Mouse (Mus musculus): Measurements from ENCODE around the gene Tusc2. TPM values are rescaled to one million over a fixed set of nuclear protein-coding genes. Genes with fewer than 3 reads are reported as not detected.
"Not testable (repeated sequence)": the region's sequence is repeated elsewhere in the genome, so short reads cannot be mapped to it uniquely, and the experiment has no call there.

Gene Tusc2
- total and polyA plus RNA-seq, 2 experiments from 2014 or later = 37.0 to 51.2 TPM

GRCm38 (mm10) chr9:107565556-107565955 lies 2.5 kb downstream of the Tusc2 start:
- H3K4me3 ChIP-seq (ENCODE audit: low read depth, low read length) = 0 out of 2 replicates have a peak overlapping the region, but pooled peaks have one; percentile 5
- H3K27ac ChIP-seq (ENCODE audit: low read depth) = peak overlapping the region; percentile 90
- not testable (repeated sequence) for H3K27me3 ChIP-seq (ENCODE audit: control insufficient read depth, insufficient read depth, low read length); H3K9ac ChIP-seq (replicated peaks; ENCODE audit: low read depth, low read length); H3K9me3 ChIP-seq (replicated peaks; ENCODE audit: control insufficient read depth, low read length); DNase-seq (ENCODE audit: low spot score); ATAC-seq (ENCODE audit: insufficient read depth, low read depth)
- peaks cover 25% of the 10 kb centered on the region for H3K36me3 ChIP-seq (replicated peaks; ENCODE audit: control insufficient read depth, insufficient read depth, low read length)
- WGBS = 52% methylated on average over 5 of the region's 5 CpGs
- peak; percentile 34 for TF ChIP-seq CTCF (IDR thresholded peaks at IDR 0.05; ENCODE audit: low read depth)
- H3K4me2 ChIP-seq (ENCODE audit: low read depth, low read length) = peak overlapping the region; percentile 26
- H3K4me1 ChIP-seq (ENCODE audit: control insufficient read depth, insufficient read depth) = peaks cover 21% of the 10 kb centered on the region

GRCm38 (mm10) chr9:107566041-107566709 lies 3.1 kb downstream of the Tusc2 start:
- Histone ChIP-seq H3K4me2 (ENCODE audit: low read depth, low read length) (peak overlapping the region; percentile 25; the same call in 1 of the 2 replicates), H3K9me3 (replicated peaks; ENCODE audit: control insufficient read depth, low read length) (no peaks in the 10 kb centered on the region), H3K36me3 (replicated peaks; ENCODE audit: control insufficient read depth, insufficient read depth, low read length) (peaks cover 19% of the 10 kb centered on the region), H3K27ac (ENCODE audit: low read depth) (peak overlapping the region; percentile 90), H3K9ac (replicated peaks; ENCODE audit: low read depth, low read length) (no peak overlapping the region), H3K4me3 (ENCODE audit: low read depth, low read length) (0 out of 2 replicates have a peak overlapping the region, but pooled peaks have one; percentile 5), H3K27me3 (ENCODE audit: control insufficient read depth, insufficient read depth, low read length) (no peaks in the 10 kb centered on the region), H3K4me1 (ENCODE audit: control insufficient read depth, insufficient read depth) (peaks cover 27% of the 10 kb centered on the region)
- WGBS = 42% methylated on average over 15 of the region's 15 CpGs
- TF ChIP-seq EP300 (IDR thresholded peaks at IDR 0.05; ENCODE audit: low read depth) (no peak), CTCF (IDR thresholded peaks at IDR 0.05; ENCODE audit: low read depth) (peak; percentile 74)
- DNase-seq (ENCODE audit: low spot score) = no peak
- no peak for ATAC-seq (ENCODE audit: insufficient read depth, low read depth)

GRCm38 (mm10) chr9:107566855-107567254 lies 3.8 kb downstream of the Tusc2 start:
- no peak for DNase-seq (ENCODE audit: low spot score)
- peak; percentile 42 for ATAC-seq (ENCODE audit: insufficient read depth, low read depth)

GRCm38 (mm10) chr9:107567702-107568319 lies 4.8 kb downstream of the Tusc2 start, which contains the start of gene Hyal2:
Hyal2 (plus strand) TSS chr9:107567945.
- DNase-seq (ENCODE audit: low spot score) = no peak
- H3K36me3 ChIP-seq (replicated peaks; ENCODE audit: control insufficient read depth, insufficient read depth, low read length) = peaks cover 22% of the 10 kb centered on the region
- WGBS = 21% methylated on average over 18 of the region's 18 CpGs
- no peak for ATAC-seq (ENCODE audit: insufficient read depth, low read depth)
- peak within 1 kb of the TSS; percentile 76 for H3K4me2 ChIP-seq (ENCODE audit: low read depth, low read length)
- peak within 1 kb of the TSS; percentile 77 for H3K9ac ChIP-seq (replicated peaks; ENCODE audit: low read depth, low read length)
- no peaks in the 10 kb centered on the region for H3K27me3 ChIP-seq (ENCODE audit: control insufficient read depth, insufficient read depth, low read length)
- H3K4me3 ChIP-seq (ENCODE audit: low read depth, low read length) = peak within 1 kb of the TSS; percentile 76
- TF ChIP-seq EP300 (IDR thresholded peaks at IDR 0.05; ENCODE audit: low read depth) = no peak
- TF ChIP-seq CTCF (IDR thresholded peaks at IDR 0.05; ENCODE audit: low read depth) = no peak
- H3K27ac ChIP-seq (ENCODE audit: low read depth) = peak within 1 kb of the TSS; percentile 90
- no peaks in the 10 kb centered on the region for H3K9me3 ChIP-seq (replicated peaks; ENCODE audit: control insufficient read depth, low read length)
- peaks cover 29% of the 10 kb centered on the region for H3K4me1 ChIP-seq (ENCODE audit: control insufficient read depth, insufficient read depth)

More at GRCm38 (mm10) chr9:107566855-107567254, 3.8 kb downstream of the Tusc2 start:
- Histone ChIP-seq H3K36me3 (replicated peaks; ENCODE audit: control insufficient read depth, insufficient read depth, low read length) (peaks cover 19% of the 10 kb centered on the region), H3K27me3 (ENCODE audit: control insufficient read depth, insufficient read depth, low read length) (no peaks in the 10 kb centered on the region), H3K27ac (ENCODE audit: low read depth) (peak overlapping the region; percentile 90), H3K4me3 (ENCODE audit: low read depth, low read length) (no peak overlapping the region), H3K4me1 (ENCODE audit: control insufficient read depth, insufficient read depth) (peaks cover 29% of the 10 kb centered on the region), H3K4me2 (ENCODE audit: low read depth, low read length) (peak overlapping the region; percentile 76; the same call in 1 of the 2 replicates), H3K9me3 (replicated peaks; ENCODE audit: control insufficient read depth, low read length) (no peaks in the 10 kb centered on the region), H3K9ac (replicated peaks; ENCODE audit: low read depth, low read length) (no peak overlapping the region)
- WGBS = 50% methylated on average over 3 of the region's 3 CpGs
- TF ChIP-seq EP300 (IDR thresholded peaks at IDR 0.05; ENCODE audit: low read depth) (peak; percentile 90; the same call in 1 of the 2 replicates), CTCF (IDR thresholded peaks at IDR 0.05; ENCODE audit: low read depth) (no peak)

- Histone ChIP-seq H3K4me2 (ENCODE audit: low read depth, low read length) (peak overlapping the region; percentile 76), H3K36me3 (replicated peaks; ENCODE audit: control insufficient read depth, insufficient read depth, low read length) (peaks cover 27% of the 10 kb centered on the region), H3K4me3 (ENCODE audit: low read depth, low read length) (peak overlapping the region; percentile 76), H3K4me1 (ENCODE audit: control insufficient read depth, insufficient read depth) (peaks cover 28% of the 10 kb centered on the region), H3K9ac (replicated peaks; ENCODE audit: low read depth, low read length) (peak overlapping the region; percentile 77), H3K27ac (ENCODE audit: low read depth) (peak overlapping the region; percentile 90), H3K27me3 (ENCODE audit: control insufficient read depth, insufficient read depth, low read length) (no peaks in the 10 kb centered on the region), H3K9me3 (replicated peaks; ENCODE audit: control insufficient read depth, low read length) (no peaks in the 10 kb centered on the region)
- 2% methylated on average over 41 of the region's 41 CpGs for WGBS
- TF ChIP-seq CTCF (IDR thresholded peaks at IDR 0.05; ENCODE audit: low read depth) (no peak), EP300 (IDR thresholded peaks at IDR 0.05; ENCODE audit: low read depth) (peak; percentile 95)
- DNase-seq (ENCODE audit: low spot score) (peak; percentile 85), ATAC-seq (ENCODE audit: insufficient read depth, low read depth) (peak; percentile 79)
These were observed 5.5 kb downstream of the Tusc2 start for GRCm38 (mm10) chr9:107568331-107569261.
